Mouse (Mus musculus): Measurements from ENCODE around the gene Hoxb4. TPM values are rescaled to one million over a fixed set of nuclear protein-coding genes. Genes with fewer than 3 reads are reported as not detected.
A peak's percentile ranks its signal among the peaks of the same experiment; 100 is the strongest.

Hoxb4 gene
- polyA plus RNA-seq, 1 experiment from 2014 or later = 3.2 TPM

DNA sequence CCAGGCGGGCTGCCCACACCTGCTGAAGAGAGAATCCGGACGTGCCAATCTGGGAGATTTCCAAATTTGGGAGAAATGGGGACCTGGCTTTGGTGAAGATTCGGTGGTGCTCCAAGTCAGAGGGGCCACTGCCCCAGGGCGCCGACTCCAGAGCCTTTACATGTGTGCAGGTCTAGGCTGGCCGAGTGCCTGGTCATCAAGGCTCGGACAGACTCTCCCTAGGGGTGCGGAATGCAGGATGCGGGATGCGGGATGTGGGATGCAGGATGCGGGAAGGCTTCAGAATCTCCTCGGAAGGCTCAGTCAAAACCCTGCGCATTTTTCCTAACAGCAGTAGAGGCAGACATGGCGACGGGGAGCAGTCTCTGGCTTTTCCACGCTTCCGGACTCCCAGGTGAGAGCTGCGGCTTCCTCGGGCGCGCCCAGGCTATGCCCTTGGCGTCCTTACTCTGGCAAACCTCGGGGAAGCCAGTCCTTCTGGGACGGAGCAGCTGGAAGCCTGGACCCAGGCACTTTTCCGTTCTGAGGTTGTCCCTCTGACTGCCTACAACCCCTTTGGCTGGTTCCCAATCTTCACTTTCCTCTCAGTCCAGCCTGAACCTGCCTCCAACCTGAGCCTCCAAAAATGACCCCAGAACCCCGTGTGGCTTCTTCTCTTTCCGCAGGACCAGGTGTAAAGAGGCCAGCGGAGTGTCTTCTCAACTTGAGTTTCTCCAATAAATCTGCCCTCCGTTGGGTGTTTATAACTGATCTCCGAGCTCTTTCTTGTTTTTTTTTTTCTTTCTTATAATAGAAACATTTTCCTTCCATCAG, 38.4 kb upstream of the Hoxb4 start:
- Histone ChIP-seq H3K9ac (no peak overlapping the region), H3K4me1 (replicated peaks) (peaks cover 22% of the 10 kb centered on the region), H3K27me3 (replicated peaks) (peaks cover 70% of the 10 kb centered on the region), H3K36me3 (no peaks in the 10 kb centered on the region), H3K27ac (no peak overlapping the region), H3K4me2 (replicated peaks) (peak overlapping the region; percentile 45), H3K9me3 (no peaks in the 10 kb centered on the region), H3K4me3 (replicated peaks) (no peak overlapping the region)
- 12% methylated on average over 31 of the region's 31 CpGs for WGBS
- no peak for ATAC-seq

DNA sequence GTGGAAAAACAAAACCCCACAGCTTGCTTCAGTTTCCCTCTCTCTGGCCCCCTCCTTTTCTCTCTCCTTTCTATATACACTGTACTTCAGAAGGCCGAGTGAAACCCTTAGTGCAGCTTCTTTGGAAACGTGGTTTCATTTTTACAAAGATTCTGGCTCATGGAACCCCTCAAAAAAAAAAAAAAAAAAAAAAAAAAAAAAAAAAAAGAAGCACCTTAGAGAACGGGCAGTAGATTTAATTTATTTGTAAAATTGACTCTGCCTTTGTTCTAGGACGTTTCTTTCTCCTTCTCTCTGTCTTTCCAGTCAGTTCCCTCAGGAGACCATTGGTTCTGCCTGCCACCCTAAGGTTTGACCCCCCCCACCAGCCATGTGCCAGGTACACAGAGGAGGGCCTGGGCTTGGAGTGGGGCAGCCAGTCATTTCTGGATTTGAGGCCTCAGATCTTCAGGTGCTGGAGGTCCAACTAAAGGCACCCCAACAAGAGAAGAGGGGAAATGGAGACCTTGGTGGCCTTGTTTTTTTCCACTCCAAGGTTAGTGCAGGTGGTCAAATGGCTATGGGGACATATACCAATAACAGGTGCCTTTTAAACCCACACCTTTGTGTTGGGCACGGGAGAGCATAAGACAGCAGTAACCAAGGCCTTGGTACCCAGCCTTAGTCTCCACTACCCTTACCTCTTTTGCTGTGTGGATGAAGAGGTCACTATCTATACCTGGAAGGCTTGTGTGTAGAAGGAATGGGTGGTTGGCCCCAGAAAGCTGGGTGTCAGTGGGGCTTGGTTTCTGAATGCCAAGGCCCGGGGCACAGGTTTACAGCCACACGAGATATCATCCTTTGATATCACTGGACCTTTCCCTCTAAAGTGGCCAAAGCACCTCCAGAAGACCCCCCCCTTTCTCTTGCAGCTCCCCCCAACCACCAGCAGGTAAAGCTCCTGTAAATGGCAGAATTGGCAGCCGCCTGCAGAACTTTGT, 37.4 kb upstream of the Hoxb4 start:
- H3K4me2 ChIP-seq (replicated peaks) = peak overlapping the region; percentile 45; the same call in 1 of the 2 replicates
- H3K4me1 ChIP-seq (replicated peaks) = peaks cover 22% of the 10 kb centered on the region
- no peak overlapping the region for H3K27ac ChIP-seq
- no peaks in the 10 kb centered on the region for H3K36me3 ChIP-seq
- no peak for ATAC-seq
- no peak overlapping the region for H3K9ac ChIP-seq
- H3K4me3 ChIP-seq (replicated peaks) = no peak overlapping the region
- H3K27me3 ChIP-seq (replicated peaks) = peaks cover 63% of the 10 kb centered on the region
- H3K9me3 ChIP-seq = no peaks in the 10 kb centered on the region
- WGBS = 35% methylated on average over 8 of the region's 8 CpGs

DNA sequence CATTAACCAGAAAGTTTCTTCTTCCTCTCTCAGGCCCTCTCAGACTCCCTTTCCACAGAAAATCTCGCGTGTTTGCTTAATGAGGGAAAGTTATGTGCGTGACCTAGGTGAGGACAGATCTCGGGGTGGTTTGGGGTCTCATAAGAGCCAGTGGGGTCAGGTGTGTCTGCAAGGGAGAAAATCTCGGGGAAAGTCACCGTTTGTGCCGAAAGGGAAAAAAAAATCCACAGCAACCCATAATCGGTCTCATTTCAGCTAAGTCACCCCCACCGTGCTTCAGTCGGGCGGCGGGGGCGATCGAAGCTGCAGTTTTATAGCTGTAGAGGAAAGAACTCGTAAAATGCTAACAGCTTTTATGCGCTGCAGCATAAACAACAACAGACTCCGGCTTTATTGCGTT, 36.7 kb upstream of the Hoxb4 start:
- peak overlapping the region; percentile 23; the same call in 1 of the 2 replicates for H3K4me2 ChIP-seq (replicated peaks)
- 19% methylated on average over 18 of the region's 18 CpGs for WGBS
- peaks cover 56% of the 10 kb centered on the region for H3K27me3 ChIP-seq (replicated peaks)
- no peak overlapping the region for H3K9ac ChIP-seq
- no peaks in the 10 kb centered on the region for H3K9me3 ChIP-seq
- peaks cover 22% of the 10 kb centered on the region for H3K4me1 ChIP-seq (replicated peaks)
- no peaks in the 10 kb centered on the region for H3K36me3 ChIP-seq
- H3K27ac ChIP-seq = no peak overlapping the region
- H3K4me3 ChIP-seq (replicated peaks) = no peak overlapping the region
- no peak for ATAC-seq

DNA sequence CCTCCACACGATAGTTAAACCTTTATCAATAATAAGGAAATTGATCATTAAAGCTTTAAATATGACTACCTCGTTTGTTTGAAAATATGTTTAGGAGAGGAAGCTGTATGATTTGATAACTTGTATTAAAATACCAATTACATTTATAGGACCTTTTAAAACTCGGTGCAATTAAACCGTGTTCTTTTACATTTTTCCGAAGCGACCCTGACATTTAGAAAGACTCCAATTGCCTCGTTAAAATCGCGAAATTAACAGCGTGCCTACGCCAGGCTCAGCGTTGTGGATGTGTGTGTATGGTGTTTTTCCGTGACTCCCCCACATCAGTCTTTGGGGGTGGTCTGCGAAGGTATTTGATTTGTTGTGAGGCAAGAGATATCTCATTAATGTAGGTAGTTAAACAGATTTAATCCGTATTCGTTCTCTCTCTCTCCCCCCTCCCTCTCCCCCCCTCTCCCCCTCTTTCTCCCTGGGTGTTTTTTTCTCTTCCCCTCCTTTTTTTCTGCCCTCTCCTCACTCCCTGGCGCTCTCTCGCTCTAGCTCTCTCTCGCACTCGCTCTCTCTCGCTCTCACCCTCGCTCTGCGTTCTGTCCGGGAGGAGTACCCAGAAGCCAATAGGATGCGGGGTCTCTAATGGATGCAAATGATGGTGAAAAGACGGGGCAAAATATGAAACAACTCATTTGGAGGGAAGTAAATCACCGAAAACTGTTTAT, 36.1 kb upstream of the Hoxb4 start, which contains the start of gene Hoxb8:
Hoxb8 (plus strand) TSS at position 51 of the 716 bp plus-strand sequence.
- H3K4me3 ChIP-seq (replicated peaks) = peak within 1 kb of the TSS; percentile 54
- ATAC-seq = no peak
- H3K9ac ChIP-seq = peak within 1 kb of the TSS; percentile 64; the same call in 1 of the 2 replicates
- no peak within 1 kb of the TSS for H3K27ac ChIP-seq
- peak within 1 kb of the TSS; percentile 81 for H3K4me2 ChIP-seq (replicated peaks)
- peaks cover 54% of the 10 kb centered on the region for H3K27me3 ChIP-seq (replicated peaks)
- no peaks in the 10 kb centered on the region for H3K36me3 ChIP-seq
- H3K9me3 ChIP-seq = no peaks in the 10 kb centered on the region
- 4% methylated on average over 27 of the region's 27 CpGs for WGBS
- peaks cover 26% of the 10 kb centered on the region for H3K4me1 ChIP-seq (replicated peaks)

DNA sequence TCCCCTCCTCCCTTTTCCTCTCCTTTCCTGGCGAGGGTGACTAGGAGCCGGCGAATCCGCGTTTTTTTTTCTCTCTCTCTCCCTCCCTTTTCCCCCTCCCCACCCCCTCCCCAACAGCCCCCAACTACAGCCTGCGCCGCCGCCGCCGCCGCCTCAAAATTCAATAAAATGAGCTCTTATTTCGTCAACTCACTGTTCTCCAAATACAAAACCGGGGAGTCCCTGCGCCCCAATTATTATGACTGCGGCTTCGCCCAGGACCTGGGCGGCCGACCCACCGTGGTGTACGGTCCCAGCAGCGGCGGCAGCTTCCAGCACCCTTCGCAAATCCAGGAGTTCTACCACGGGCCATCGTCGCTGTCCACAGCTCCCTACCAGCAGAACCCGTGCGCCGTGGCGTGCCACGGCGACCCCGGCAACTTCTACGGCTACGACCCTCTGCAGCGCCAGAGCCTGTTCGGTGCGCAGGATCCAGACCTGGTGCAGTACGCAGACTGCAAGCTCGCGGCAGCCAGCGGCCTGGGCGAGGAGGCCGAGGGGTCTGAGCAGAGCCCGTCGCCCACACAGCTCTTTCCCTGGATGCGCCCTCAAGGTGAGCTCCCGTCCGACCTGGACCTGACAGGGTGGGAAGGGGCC, 35.2 kb upstream of the Hoxb4 start:
- WGBS = under 1% methylated on average over 49 of the region's 49 CpGs
- peaks cover 51% of the 10 kb centered on the region for H3K27me3 ChIP-seq (replicated peaks)

DNA sequence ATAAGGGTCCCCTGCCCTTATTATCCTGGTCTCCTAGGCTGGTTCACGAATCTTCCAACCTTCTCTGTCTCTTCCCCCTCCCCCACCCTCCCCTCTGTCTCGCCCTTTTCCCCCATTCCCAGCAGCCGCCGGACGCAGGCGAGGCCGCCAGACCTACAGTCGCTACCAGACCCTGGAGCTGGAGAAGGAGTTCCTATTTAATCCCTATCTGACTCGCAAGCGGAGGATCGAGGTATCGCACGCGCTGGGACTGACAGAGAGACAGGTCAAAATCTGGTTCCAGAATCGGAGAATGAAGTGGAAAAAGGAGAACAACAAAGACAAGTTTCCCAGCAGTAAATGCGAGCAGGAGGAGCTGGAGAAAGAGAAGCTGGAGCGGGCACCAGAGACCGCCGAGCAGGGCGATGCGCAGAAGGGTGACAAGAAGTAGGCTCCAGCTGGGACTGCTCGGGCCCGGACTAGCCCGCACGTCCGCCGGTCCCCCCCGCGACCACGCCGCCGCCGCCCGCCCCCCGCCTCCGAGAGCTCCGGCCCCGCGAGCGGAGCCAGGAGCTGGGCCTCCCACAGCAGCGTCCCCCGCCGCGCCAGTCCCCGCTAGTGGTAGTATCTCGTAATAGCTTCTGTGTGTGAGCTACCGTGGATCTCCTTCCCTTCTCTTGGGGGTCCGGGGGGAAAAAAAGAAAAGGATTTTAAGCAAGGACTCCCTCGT, 33.9 kb upstream of the Hoxb4 start:
- ATAC-seq = peak; percentile 37
- peak overlapping the region; percentile 91 for H3K27ac ChIP-seq
- H3K4me2 ChIP-seq (replicated peaks) = peak overlapping the region; percentile 81
- 2% methylated on average over 49 of the region's 49 CpGs for WGBS
- no peaks in the 10 kb centered on the region for H3K9me3 ChIP-seq
- H3K9ac ChIP-seq = peak overlapping the region; percentile 64
- H3K36me3 ChIP-seq = no peaks in the 10 kb centered on the region
- H3K4me3 ChIP-seq (replicated peaks) = peak overlapping the region; percentile 54
- H3K4me1 ChIP-seq (replicated peaks) = peaks cover 18% of the 10 kb centered on the region
- peaks cover 53% of the 10 kb centered on the region for H3K27me3 ChIP-seq (replicated peaks)

More for the DNA sequence above, 35.2 kb upstream of the Hoxb4 start:
- Histone ChIP-seq H3K36me3 (no peaks in the 10 kb centered on the region), H3K4me1 (replicated peaks) (peaks cover 23% of the 10 kb centered on the region), H3K9ac (peak overlapping the region; percentile 64), H3K4me3 (replicated peaks) (peak overlapping the region; percentile 54), H3K9me3 (no peaks in the 10 kb centered on the region), H3K4me2 (replicated peaks) (peak overlapping the region; percentile 81), H3K27ac (peak overlapping the region; percentile 77)
- ATAC-seq = no peak

DNA sequence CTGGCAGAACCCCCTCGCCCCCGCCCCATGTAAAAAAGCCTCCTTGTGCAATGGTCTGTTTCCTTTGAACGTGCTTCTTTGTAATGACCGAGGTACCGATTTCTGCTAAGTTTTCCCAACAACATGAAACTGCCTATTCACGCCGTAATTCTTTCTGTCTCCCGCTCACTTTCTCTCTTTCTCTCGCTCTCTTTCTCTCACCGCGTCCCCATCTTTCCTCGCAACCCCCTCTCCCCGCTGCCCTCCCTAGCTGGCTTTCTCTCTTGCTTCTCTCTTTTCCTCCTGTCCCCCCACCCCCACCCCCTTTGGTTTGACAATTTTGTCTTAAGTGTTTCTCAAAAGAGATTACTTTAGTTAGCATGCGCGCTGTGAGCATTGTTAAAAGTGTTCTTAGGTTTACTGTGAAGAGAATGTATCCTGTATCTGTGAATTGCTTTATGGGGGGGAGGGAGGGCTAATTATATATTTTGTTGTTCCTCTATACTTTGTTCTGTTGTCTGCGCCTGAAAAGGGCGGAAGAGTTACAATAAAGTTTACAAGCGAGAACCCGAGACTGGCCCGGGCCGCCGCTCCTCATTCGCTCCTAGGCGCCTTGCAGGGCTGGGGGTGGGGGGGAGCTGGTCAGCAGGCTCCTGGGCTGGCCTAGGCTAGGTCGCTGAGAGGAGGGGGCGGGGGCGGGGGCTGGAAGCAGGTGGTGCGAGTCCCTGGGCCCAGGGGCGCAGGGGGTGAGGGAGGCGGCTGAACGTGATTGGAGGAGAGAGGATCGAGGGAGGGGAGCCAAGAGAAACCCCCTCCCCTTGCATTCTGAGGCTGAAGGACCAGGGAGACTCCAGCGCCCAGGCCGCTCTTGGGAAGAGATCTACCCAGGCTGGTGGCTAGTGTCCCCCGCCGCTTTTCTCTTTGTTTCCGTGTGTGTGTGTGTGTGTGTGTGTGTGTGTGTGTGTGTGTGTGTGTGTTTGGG, 33.0 kb upstream of the Hoxb4 start:
- H3K4me1 ChIP-seq (replicated peaks) = peaks cover 17% of the 10 kb centered on the region
- peak overlapping the region; percentile 54 for H3K4me3 ChIP-seq (replicated peaks)
- H3K9me3 ChIP-seq = no peaks in the 10 kb centered on the region
- peak overlapping the region; percentile 91 for H3K27ac ChIP-seq
- 1% methylated on average over 37 of the region's 37 CpGs for WGBS
- H3K4me2 ChIP-seq (replicated peaks) = peak overlapping the region; percentile 81
- H3K9ac ChIP-seq = peak overlapping the region; percentile 64
- H3K27me3 ChIP-seq (replicated peaks) = peaks cover 49% of the 10 kb centered on the region
- H3K36me3 ChIP-seq = no peaks in the 10 kb centered on the region
- ATAC-seq = peak; percentile 83

DNA sequence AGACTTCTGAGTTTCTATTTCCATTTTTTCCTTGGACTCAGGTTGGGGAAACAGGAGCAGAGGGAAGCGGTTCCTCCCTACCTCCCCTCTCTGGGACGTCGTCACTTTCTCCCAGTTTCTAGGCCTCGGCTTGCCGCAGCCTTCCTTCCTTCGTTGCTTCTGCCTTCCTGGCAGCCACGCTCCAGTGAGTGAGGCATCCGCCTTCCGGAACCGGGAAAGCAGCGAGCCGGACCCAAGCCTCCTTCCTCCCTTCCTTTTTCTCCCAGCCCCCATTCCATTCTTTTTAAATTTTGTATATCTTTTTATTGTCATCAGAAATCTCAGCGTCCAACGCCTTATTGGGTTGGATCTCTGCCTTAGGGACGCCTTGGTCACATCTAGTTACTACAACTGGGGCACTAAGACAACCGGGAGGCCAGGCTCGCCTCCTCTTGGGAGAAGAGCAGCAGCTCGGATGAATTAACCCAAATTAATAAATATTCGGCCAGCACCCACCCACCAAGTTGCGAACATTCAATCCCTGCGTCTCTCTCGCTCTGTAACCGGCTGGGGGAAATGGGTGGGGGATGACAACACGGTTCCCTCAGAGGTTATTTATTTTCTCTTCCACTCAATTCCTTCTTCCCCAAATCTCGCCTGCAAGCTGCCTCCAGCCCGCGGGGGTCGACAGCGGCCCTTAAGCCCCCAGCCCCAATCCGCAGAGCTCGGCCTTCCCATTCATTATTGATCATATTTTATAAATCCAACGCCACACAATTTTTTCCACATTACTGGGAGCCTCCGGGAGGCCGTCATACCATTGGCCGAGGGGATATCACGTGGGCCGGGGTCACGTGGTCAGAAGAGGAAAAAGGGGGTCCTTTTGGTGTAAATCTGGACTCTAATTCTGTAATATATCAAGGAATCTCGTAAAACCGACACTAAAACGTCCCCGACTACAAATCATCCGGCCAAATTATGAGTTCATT, 32.0 kb upstream of the Hoxb4 start, which contains the start of gene Hoxb7:
Hoxb7 (plus strand) TSS at position 853 of the 968 bp plus-strand sequence.
- peak within 1 kb of the TSS; percentile 91 for H3K27ac ChIP-seq
- peak within 1 kb of the TSS; percentile 54 for H3K4me3 ChIP-seq (replicated peaks)
- H3K36me3 ChIP-seq = no peaks in the 10 kb centered on the region
- H3K9me3 ChIP-seq = no peaks in the 10 kb centered on the region
- peaks cover 17% of the 10 kb centered on the region for H3K4me1 ChIP-seq (replicated peaks)
- ATAC-seq = no peak; the same call in 1 of the 2 replicates
- peak within 1 kb of the TSS; percentile 81 for H3K4me2 ChIP-seq (replicated peaks)
- H3K9ac ChIP-seq = peak within 1 kb of the TSS; percentile 74
- H3K27me3 ChIP-seq (replicated peaks) = peaks cover 48% of the 10 kb centered on the region
- under 1% methylated on average over 43 of the region's 43 CpGs for WGBS

DNA sequence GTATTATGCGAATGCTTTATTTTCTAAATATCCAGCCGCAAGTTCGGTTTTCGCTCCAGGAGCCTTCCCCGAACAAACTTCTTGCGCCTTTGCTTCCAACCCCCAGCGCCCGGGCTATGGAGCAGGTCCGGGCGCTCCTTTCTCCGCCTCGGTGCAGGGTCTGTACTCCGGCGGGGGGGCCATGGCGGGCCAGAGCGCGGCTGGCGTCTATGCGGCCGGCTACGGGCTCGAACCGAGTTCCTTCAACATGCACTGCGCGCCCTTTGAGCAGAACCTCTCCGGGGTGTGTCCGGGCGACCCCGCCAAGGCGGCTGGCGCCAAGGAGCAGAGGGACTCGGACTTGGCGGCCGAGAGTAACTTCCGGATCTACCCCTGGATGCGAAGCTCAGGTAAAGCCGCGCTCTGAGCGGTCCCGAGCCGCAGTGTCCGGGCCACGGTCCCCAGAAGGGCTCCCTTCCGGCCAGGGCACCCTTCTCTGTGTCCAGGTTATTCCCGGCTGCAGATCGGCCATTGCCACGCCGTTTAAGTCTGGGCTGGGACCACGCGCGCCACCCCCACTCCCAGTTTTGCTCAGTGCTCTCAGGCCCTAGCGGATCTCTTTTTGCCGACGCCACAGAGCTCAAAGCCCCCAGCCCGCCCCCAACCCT, 31.2 kb upstream of the Hoxb4 start:
- Histone ChIP-seq H3K27me3 (replicated peaks) (peaks cover 46% of the 10 kb centered on the region), H3K27ac (peak overlapping the region; percentile 91), H3K9ac (peak overlapping the region; percentile 74), H3K4me2 (replicated peaks) (peak overlapping the region; percentile 81), H3K9me3 (no peaks in the 10 kb centered on the region), H3K36me3 (no peaks in the 10 kb centered on the region), H3K4me1 (replicated peaks) (peaks cover 17% of the 10 kb centered on the region), H3K4me3 (replicated peaks) (peak overlapping the region; percentile 54)
- no peak for ATAC-seq
- WGBS = 1% methylated on average over 55 of the region's 55 CpGs

All from intestine, embryonic 15.5 days (tissue).